Mouse (Mus musculus) brain, embryonic 18.5 days (tissue): ENCODE measurements at regions not wholly inside any gene's neighbourhood (a gene's known extent, or its start where the extent isn't known, plus 50 kb on each side); places are given as distances from the start of the nearest gene placed in this dataset.
A peak's percentile ranks its signal among the peaks of the same experiment; 100 is the strongest.

Source experiments
- DNase-seq: peaks from one replicate; pipeline ENCODE4 v3.0.0-alpha.2; 2012; ENCODE audit warnings: low read depth, low spot score

GRCm38 (mm10) chr13:107904851-107905250 lies 139.4 kb upstream of the Smim15 start:
- no peak for DNase-seq

- no peak for DNase-seq
These were observed 140.1 kb upstream of the Smim15 start for GRCm38 (mm10) chr13:107904051-107904740.

GRCm38 (mm10) chr13:107903150-107903959 lies 140.9 kb upstream of the Smim15 start:
- no peak for DNase-seq

GRCm38 (mm10) chr13:107902800-107903149 lies 141.5 kb upstream of the Smim15 start:
- DNase-seq, result no peak

- DNase-seq, result no peak
These were observed 144.5 kb upstream of the Smim15 start for GRCm38 (mm10) chr13:107899600-107900229.

- DNase-seq, result no peak
These were observed 146.6 kb upstream of the Smim15 start for GRCm38 (mm10) chr13:107897646-107898045.

GRCm38 (mm10) chr13:107897184-107897583 lies 147.1 kb upstream of the Smim15 start:
- DNase-seq, result no peak

GRCm38 (mm10) chr13:107893581-107894183 lies 150.6 kb upstream of the Smim15 start:
- DNase-seq, result no peak

GRCm38 (mm10) chr13:107893081-107893480 lies 151.2 kb upstream of the Smim15 start:
- DNase-seq, result no peak

- no peak for DNase-seq
These were observed 152.3 kb upstream of the Smim15 start for GRCm38 (mm10) chr13:107891946-107892345.

- DNase-seq, result no peak
These were observed 153.1 kb upstream of the Smim15 start for GRCm38 (mm10) chr13:107890866-107891821.

- peak; percentile 99 for DNase-seq
These were observed 154.0 kb upstream of the Smim15 start for GRCm38 (mm10) chr13:107889985-107890865.

- DNase-seq, result no peak
These were observed 154.7 kb upstream of the Smim15 start for GRCm38 (mm10) chr13:107889588-107889984.

- DNase-seq, result no peak
These were observed 155.4 kb upstream of the Smim15 start for GRCm38 (mm10) chr13:107888571-107889451.

- no peak for DNase-seq
These were observed 156.1 kb upstream of the Smim15 start for GRCm38 (mm10) chr13:107888231-107888555.

- no peak for DNase-seq
These were observed 156.6 kb upstream of the Smim15 start for GRCm38 (mm10) chr13:107887366-107888230.

GRCm38 (mm10) chr13:107884836-107885235 lies 159.4 kb upstream of the Smim15 start:
- DNase-seq, result no peak

- DNase-seq, result no peak
These were observed 161.9 kb upstream of the Smim15 start for GRCm38 (mm10) chr13:107882337-107882736.
